Mouse (Mus musculus) midbrain, embryonic 10.5 days (tissue): ENCODE data around the gene Gas7. TPM values are rescaled to one million over a fixed set of nuclear protein-coding genes. Genes with fewer than 3 reads are reported as not detected.

Experiments used
- DNase-seq: peaks from one replicate; pipeline ENCODE4 v3.0.0-alpha.2; 2017; ENCODE audit warnings: low spot score
- H3K27ac ChIP-seq: fragments of 300-500 bp; sonication (generic); replicated peaks from 2 replicates; pipeline ENCODE4 v1.5.1; 2016; ENCODE audit warnings: mild to moderate bottlenecking
- H3K27me3 ChIP-seq: fragments of 300-500 bp; sonication (generic); 2 replicates; pipeline ENCODE4 v1.6.1; 2016; ENCODE audit warnings: low read depth, mild to moderate bottlenecking; ENCODE audit not compliant: poor library complexity, severe bottlenecking
- H3K36me3 ChIP-seq: fragments of 300-500 bp; sonication (generic); 2 replicates; pipeline ENCODE4 v1.6.1; 2016; ENCODE audit warnings: mild to moderate bottlenecking, moderate library complexity
- H3K4me1 ChIP-seq: fragments of 300-500 bp; sonication (generic); 2 replicates; pipeline ENCODE4 v1.6.1; 2016
- H3K4me3 ChIP-seq: fragments of 300-500 bp; sonication (generic); 2 replicates; pipeline ENCODE4 v1.5.1; 2016; ENCODE audit warnings: mild to moderate bottlenecking, moderate library complexity
- H3K9me3 ChIP-seq: fragments of 300-500 bp; sonication (generic); replicated peaks from 2 replicates; pipeline ENCODE4 v1.6.1; 2016; ENCODE audit warnings: mild to moderate bottlenecking
- WGBS: fragments of 180-500 bp; shearing (Covaris S2); methylation state at CpG from one replicate; pipeline ENCODE4 v1.1.7; 2016; 5-methylcytosine and 5-hydroxymethylcytosine counted together
- polyA plus RNA-seq: library from polyadenylated mRNA; unstranded; fragments of >200 nt; fragmentation: Nextera tagmentation; extraction: Ambion mirVana; gene quantifications from 2 replicates; pipeline ENCODE4 v1.2.1, GENCODE M21; 2016

Gene Gas7
- polyA plus RNA-seq, result 2.9 and 3.4 TPM in 2 replicates

- H3K36me3 ChIP-seq, result no peaks in the 10 kb centered on the region
- H3K9me3 ChIP-seq, result no peaks in the 10 kb centered on the region
- DNase-seq, result peak; percentile 63
- WGBS, result under 1% methylated on average over 73 of the region's 78 CpGs
- peaks cover 18% of the 10 kb centered on the region for H3K4me1 ChIP-seq
- H3K27me3 ChIP-seq, result peaks cover 59% of the 10 kb centered on the region
- H3K27ac ChIP-seq, result peak within 1 kb of the TSS; percentile 78
- H3K4me3 ChIP-seq, result peak within 1 kb of the TSS; percentile 81
Measured at GRCm38 (mm10) chr11:67454874-67455526, at the start of gene Gas7. Gene Gas7, plus strand, starts transcription at chr11:67455437.

GRCm38 (mm10) chr11:67414346-67414940 is 40.8 kb upstream of the Gas7 start:
- Histone ChIP-seq H3K4me3 (no peak overlapping the region), H3K27ac (no peak overlapping the region), H3K27me3 (no peaks in the 10 kb centered on the region), H3K4me1 (no peaks in the 10 kb centered on the region), H3K9me3 (no peaks in the 10 kb centered on the region), H3K36me3 (no peaks in the 10 kb centered on the region)
- no peak for DNase-seq
- 88% methylated on average over 6 of the region's 6 CpGs for WGBS

GRCm38 (mm10) chr11:67423575-67423974 is 31.7 kb upstream of the Gas7 start:
- 93% methylated on average over 13 of the region's 13 CpGs for WGBS
- Histone ChIP-seq H3K27me3 (no peaks in the 10 kb centered on the region), H3K4me3 (no peak overlapping the region), H3K27ac (no peak overlapping the region), H3K36me3 (no peaks in the 10 kb centered on the region), H3K4me1 (no peaks in the 10 kb centered on the region), H3K9me3 (no peaks in the 10 kb centered on the region)
- DNase-seq, result no peak

DNA sequence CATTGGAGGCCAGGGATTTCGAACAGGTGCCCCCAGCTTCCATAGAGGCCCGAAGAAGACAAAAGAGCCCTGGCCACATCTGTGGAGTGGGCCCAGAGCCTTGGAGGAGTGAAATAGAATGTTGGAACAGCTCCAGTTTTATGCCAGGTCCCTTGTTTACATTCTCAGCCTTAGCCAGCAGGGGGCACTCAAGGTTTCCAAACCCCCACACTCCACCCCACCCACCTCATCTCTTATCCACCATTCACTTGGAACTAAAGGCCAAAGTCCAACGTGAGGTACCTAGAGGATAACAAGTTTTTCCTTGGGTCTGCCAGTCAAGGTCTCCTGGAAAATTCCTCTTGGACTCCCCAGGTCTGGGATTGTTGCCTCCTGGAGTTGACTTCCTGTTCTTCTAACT is 27.0 kb upstream of the Gas7 start:
- H3K36me3 ChIP-seq, result no peaks in the 10 kb centered on the region
- DNase-seq, result peak; percentile 23
- H3K27ac ChIP-seq, result no peak overlapping the region
- H3K4me3 ChIP-seq, result no peak overlapping the region
- peaks cover 6% of the 10 kb centered on the region for H3K4me1 ChIP-seq
- H3K27me3 ChIP-seq, result no peaks in the 10 kb centered on the region; the same call in 1 of the 2 replicates
- no peaks in the 10 kb centered on the region for H3K9me3 ChIP-seq
- 39% methylated on average over 3 of the region's 3 CpGs for whole genome bisulfite sequencing

- no peaks in the 10 kb centered on the region; the same call in 1 of the 2 replicates for H3K27me3 ChIP-seq
- no peaks in the 10 kb centered on the region for H3K9me3 ChIP-seq
- no peak overlapping the region for H3K27ac ChIP-seq
- no peaks in the 10 kb centered on the region for H3K36me3 ChIP-seq
- H3K4me1 ChIP-seq, result peaks cover 6% of the 10 kb centered on the region
- 54% methylated on average over 1 of the region's 1 CpGs for WGBS
- DNase-seq, result no peak
- H3K4me3 ChIP-seq, result no peak overlapping the region
Measured at GRCm38 (mm10) chr11:67429836-67430235, 25.4 kb upstream of the Gas7 start.

DNA sequence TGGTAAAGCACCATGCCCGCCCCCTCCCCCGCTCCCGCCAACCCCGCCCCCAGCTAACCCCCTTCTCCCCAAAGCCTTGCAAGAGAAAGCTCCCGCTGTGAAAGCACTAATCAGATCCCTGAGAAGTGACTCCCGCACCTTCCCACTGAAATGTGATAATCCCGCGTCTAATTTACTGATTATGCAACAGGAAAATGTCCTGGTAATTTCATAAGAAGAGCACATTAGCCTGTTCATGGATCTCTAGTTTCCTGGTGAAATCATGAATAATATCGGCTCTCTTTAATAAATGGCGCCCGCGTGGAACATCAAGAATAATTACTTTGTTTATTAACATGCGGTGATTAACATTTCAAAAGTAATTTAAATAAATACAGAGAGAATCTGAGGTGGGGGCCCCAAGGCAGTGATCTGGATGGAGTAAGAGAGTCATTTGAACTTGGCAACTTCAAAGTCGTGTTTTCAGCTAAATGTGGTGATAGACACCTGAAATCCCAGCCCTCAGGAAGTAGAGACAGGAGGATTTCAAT is 24.1 kb upstream of the Gas7 start:
- Histone ChIP-seq H3K4me1 (peaks cover 6% of the 10 kb centered on the region), H3K9me3 (no peaks in the 10 kb centered on the region), H3K27ac (no peak overlapping the region), H3K27me3 (no peaks in the 10 kb centered on the region; the same call in 1 of the 2 replicates), H3K36me3 (no peaks in the 10 kb centered on the region), H3K4me3 (no peak overlapping the region)
- DNase-seq, result no peak
- 30% methylated on average over 14 of the region's 14 CpGs for WGBS

- Histone ChIP-seq H3K27ac (no peak overlapping the region), H3K4me1 (peaks cover 6% of the 10 kb centered on the region), H3K9me3 (no peaks in the 10 kb centered on the region), H3K27me3 (no peaks in the 10 kb centered on the region; the same call in 1 of the 2 replicates), H3K36me3 (no peaks in the 10 kb centered on the region), H3K4me3 (no peak overlapping the region)
- 70% methylated on average over 4 of the region's 4 CpGs for WGBS
- peak; percentile 23 for DNase-seq
Measured at GRCm38 (mm10) chr11:67431864-67432263, 23.4 kb upstream of the Gas7 start.

GRCm38 (mm10) chr11:67433763-67434162 is 21.5 kb upstream of the Gas7 start:
- H3K4me3 ChIP-seq, result no peak overlapping the region
- 91% methylated on average over 5 of the region's 5 CpGs for WGBS
- no peaks in the 10 kb centered on the region; the same call in 1 of the 2 replicates for H3K27me3 ChIP-seq
- H3K4me1 ChIP-seq, result peaks cover 6% of the 10 kb centered on the region
- H3K36me3 ChIP-seq, result no peaks in the 10 kb centered on the region
- no peaks in the 10 kb centered on the region for H3K9me3 ChIP-seq
- no peak for DNase-seq
- no peak overlapping the region for H3K27ac ChIP-seq

DNA sequence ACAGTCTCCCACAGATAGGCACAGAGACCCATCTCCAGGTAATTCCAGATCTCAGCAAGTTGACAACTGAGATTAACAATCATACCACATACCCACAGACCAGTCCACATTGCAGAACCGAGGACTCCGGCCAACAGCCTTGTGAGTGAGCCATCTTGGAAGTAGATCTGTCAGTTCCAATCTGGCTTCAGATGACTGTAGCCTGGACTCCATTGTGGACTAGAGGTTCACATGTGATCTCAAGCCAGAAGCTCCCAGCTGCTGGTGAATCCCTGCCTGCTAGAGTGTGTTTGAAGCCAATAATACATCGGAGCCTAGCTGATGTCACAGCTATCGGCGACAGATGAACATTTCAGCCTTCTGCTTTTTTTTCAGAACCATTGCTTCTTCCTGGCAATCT is 16.5 kb upstream of the Gas7 start:
- H3K27ac ChIP-seq, result no peak overlapping the region
- DNase-seq, result no peak
- no peaks in the 10 kb centered on the region for H3K36me3 ChIP-seq
- no peak overlapping the region for H3K4me3 ChIP-seq
- no peaks in the 10 kb centered on the region for H3K9me3 ChIP-seq
- H3K4me1 ChIP-seq, result no peaks in the 10 kb centered on the region
- 92% methylated on average over 5 of the region's 5 CpGs for WGBS
- no peaks in the 10 kb centered on the region for H3K27me3 ChIP-seq

DNA sequence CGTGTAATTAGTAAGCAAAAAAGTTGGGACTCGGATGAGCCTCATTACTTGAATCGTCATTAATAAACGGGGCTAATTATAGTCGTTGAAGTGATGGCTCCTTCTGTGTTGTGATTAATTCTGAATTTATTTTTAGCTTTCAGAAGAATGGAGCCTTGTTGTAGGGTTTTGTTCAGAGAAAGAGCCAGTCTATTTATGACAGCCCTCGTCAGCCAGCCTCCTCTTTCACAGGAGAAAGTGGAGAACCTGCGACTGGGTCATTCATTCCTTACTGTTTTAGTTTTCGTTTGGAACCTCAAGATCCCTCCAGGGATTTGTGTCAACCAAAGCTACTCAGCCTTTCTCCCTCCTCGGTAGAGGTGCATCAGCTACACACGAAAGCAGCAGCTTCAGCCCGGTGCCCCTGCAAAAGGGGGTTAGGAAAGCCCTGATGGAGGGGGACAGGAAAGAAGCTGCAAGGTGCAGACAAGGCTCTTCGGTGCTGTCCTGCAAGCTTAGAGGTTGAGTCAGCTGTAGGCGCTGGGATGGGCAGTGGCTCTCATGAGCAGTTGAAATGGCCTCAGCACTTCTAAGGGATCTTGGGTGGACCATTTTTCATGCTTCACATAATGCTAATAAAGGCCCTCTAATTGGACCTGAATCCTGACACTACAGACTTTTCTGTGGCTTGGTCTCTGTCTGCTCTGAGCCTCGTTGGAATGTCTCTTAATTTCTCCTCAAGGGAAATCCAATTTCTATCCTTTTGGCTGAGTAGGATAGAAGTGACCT is 10.0 kb upstream of the Gas7 start:
- 55% methylated on average over 14 of the region's 14 CpGs for WGBS
- H3K27me3 ChIP-seq, result no peaks in the 10 kb centered on the region
- H3K27ac ChIP-seq, result no peak overlapping the region
- DNase-seq, result no peak
- no peaks in the 10 kb centered on the region for H3K36me3 ChIP-seq
- H3K4me3 ChIP-seq, result no peak overlapping the region
- no peaks in the 10 kb centered on the region for H3K9me3 ChIP-seq
- peaks cover 6% of the 10 kb centered on the region; the same call in 1 of the 2 replicates for H3K4me1 ChIP-seq

- Histone ChIP-seq H3K4me1 (peaks cover 18% of the 10 kb centered on the region), H3K4me3 (no peak overlapping the region), H3K27ac (no peak overlapping the region), H3K9me3 (no peaks in the 10 kb centered on the region), H3K36me3 (no peaks in the 10 kb centered on the region), H3K27me3 (peaks cover 45% of the 10 kb centered on the region)
- WGBS, result 88% methylated on average over 5 of the region's 5 CpGs
- no peak for DNase-seq
Measured at GRCm38 (mm10) chr11:67451525-67451924, 3.7 kb upstream of the Gas7 start.

GRCm38 (mm10) chr11:67455527-67455981 is 317 bp downstream of the Gas7 start:
- WGBS, result under 1% methylated on average over 35 of the region's 42 CpGs
- Histone ChIP-seq H3K36me3 (no peaks in the 10 kb centered on the region), H3K9me3 (no peaks in the 10 kb centered on the region), H3K27ac (peak overlapping the region; percentile 78), H3K4me1 (peaks cover 19% of the 10 kb centered on the region), H3K4me3 (peak overlapping the region; percentile 81), H3K27me3 (peaks cover 59% of the 10 kb centered on the region)
- DNase-seq, result peak; percentile 50
